Mouse (Mus musculus): ENCODE data around the gene Fam118a.
"Not testable (repeated sequence)": the region's sequence is repeated elsewhere in the genome, so short reads cannot be mapped to it uniquely, and the experiment has no call there.

Fam118a gene

DNA sequence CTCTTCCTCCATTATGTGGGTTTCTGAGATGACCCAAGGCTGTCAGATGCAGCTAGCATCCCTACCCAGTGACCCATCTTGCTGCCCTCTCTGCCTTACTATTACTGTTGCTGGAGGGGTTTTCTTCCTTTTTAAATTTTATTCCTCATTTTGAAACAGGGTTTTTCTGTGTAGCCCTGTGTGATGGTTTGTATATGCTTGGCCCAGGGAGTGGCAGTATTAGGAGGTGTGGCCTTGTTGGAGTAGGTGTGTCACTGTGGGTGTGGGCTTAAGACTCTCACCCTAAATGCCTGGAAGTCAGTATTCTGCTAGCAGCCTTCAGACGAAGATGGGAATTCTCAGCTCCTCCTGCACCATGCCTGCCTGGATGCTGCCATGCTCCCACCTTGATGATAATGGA, at the start of gene Fam118a:
TSS of gene Fam118a (plus strand) at position 301 of the 400 bp plus-strand sequence.
- DNase-seq (ENCODE audit: low spot score in 2 of 2) = not testable (repeated sequence)

DNA sequence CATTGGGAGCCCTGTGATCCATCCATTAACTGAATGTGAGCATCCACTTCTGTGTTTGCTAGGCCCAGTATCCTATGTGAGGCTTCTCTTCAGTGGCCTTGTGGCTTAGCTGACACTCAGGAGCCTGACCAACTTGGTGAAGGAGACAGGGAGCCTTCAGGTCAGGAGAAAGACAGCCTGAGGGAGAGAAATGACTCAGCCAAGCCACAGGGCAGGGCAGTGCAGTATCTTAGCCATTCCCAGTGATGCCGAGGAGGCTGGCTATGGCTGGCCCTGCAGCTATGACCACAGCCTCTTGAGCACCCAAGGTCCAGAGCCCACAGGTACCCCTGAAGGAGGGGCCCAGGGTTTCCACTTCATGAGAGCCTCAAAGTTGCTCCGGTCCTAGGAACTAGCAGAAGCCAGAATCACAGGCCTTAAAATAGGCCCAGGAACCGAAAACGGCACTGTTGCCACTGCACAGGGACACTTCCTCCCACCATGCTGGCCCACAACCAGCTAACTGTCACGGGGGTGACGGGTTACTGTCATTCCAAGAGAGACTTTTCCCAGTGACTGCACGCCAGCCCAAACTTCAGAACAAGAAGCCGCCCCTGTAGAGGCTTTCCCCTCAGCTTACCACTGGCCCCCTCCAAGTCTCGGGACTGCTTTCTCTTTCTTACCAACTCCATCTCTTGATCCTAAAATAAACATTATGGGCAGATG, 47.0 kb upstream of the Fam118a start:
- DNase-seq (ENCODE audit: low spot score in 2 of 2) = no peak

DNA sequence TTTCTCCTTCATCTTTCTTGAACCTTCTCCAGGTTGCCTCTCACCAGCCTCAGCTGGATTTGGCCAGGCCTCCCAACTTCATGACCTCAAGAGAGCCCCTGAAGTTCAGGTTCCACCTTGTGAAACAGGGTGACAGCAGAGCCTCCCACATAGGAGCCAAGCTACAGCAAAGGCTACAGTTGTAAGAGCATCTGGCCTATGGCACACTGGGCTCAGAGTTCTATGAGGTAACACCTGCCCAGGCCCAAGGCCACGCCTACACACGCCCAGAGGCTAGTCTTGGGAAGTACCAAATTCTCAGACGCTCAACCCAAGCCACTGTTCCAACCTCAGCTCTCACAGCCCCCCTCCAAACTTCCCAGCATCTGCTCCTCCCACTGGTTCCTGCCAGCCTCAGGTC, 45.9 kb upstream of the Fam118a start:
- no peak for DNase-seq (ENCODE audit: low spot score in 2 of 2)

DNA sequence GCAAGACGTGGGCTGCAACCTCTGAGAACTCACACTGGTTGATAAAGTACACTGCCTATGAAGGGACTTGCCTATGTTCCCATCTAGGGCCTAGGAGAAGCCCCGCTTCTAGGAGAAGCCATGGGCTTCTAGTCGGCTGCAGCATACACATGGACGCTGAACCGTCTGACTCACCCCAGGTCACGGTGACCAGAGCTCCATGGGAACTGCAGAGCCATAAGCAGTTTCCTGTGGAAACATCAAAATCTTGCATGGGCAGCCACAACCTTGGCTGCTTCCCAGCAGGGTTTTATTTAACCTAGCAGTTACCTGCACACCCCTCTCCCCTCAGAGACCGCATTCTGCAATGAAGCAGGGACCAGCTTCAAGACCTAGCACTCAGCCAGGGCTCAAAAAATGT, 45.0 kb upstream of the Fam118a start:
- no peak for DNase-seq (ENCODE audit: low spot score in 2 of 2)

DNA sequence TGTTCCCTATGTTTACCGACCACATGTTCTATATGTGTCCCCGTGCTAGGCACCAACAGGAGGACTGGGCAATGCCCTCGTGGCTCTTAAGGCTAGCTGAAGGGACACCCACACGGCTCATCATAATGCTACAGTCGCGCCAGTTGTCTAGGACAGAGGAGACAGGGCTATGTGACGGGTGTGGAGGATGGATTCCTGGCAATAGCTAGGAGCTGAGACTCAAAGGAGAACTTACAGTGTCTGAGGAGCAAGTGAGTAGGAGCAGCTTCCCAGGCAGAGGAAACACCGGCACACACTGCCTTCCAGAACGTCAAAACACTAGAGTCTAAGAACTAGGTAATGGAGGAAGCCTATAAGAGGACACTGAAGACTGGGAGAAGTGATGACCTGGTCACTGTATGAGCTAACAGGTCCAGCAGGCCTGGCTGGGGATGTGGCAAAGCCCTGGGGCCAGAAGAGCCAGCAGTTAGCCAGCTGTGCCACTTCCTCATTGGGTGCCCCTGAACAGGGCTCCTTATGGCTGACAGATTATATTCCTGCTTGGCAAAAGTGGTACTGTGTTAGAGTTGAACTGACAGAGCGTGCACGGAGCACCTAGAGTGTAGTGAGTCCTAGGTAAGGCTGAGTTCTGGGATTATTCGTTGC, 43.1 kb upstream of the Fam118a start:
- no peak for DNase-seq (ENCODE audit: low spot score in 2 of 2)

DNA sequence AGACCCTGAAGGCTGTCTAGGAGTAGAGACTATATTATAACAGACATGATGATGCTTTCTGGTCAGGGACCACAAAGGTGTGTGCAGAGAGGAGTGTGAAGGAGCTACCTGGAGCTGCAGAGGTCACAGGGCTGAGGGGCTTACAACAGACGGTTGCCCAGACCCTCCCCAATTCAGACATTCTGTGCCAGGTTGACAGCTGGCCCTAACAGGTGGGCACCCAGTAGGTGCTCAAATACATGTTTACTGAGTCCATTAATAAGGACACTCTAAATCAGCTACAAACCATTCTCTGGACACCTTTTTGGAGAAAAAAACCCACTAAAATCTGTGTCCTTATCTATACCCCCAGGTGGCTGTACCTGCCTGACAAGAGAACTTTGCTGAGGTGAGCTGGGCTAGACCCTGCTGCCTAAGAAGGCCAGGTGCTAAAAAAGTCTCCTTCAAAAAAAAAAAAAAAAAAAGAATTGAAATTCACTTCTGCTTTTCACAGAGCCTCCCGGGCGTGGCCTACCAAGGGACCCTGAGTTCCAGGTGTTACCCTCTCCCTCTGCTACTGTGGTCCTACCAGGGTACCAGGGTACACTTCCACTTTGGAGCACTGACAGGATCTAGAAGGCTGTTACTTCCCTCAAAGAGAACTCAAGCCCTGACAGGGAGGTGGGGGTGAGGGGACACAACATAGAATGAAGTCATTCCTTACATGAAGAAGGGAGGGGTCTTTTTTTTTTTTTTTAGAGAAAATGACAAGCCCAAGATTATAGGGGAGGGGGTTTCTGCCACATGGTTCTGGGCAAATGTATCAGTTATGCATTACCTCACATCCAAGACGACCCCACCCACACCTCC, 42.4 kb upstream of the Fam118a start:
- no peak for DNase-seq (ENCODE audit: low spot score in 2 of 2)

DNA sequence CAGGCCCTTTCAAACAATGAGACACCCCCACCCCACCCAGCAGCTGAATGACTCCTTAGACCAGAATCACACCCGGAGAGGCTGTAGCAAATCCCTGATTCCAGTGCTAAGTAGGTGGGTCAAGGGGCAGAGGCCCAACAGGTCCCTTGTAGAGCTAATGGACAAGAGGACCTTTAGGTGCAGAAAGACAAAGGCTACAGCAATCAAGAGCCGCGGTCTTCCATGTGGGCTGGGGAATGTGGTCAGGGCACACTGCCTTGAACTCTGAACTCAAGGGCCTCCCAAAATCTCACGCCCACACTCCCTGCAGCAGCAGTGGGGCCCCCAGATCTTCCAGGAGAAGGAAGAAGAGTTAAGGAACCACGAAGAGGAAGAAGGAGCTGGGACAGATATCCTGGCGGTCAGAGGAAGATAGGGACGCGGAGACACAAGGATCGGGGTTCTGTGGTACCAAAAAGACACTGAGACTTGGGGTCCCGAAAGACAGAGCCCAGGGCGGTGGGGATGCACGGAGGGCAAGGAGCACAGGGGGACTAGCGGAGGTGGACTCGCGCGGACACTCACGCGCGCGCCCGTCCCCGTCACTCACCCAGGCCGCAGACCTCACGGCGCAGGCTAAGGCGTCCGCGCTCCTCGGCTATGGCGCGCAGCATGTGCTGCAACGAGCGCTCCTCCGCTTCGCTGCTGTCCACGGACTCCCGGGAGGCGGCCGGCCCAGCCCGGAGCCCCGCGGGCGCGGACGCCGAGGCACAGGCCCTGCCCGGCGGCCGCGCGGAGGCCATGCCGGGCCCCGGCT, 41.5 kb upstream of the Fam118a start:
- DNase-seq (ENCODE audit: low spot score in 2 of 2) = peak in 1 of 2 experiments; percentile 59

DNA sequence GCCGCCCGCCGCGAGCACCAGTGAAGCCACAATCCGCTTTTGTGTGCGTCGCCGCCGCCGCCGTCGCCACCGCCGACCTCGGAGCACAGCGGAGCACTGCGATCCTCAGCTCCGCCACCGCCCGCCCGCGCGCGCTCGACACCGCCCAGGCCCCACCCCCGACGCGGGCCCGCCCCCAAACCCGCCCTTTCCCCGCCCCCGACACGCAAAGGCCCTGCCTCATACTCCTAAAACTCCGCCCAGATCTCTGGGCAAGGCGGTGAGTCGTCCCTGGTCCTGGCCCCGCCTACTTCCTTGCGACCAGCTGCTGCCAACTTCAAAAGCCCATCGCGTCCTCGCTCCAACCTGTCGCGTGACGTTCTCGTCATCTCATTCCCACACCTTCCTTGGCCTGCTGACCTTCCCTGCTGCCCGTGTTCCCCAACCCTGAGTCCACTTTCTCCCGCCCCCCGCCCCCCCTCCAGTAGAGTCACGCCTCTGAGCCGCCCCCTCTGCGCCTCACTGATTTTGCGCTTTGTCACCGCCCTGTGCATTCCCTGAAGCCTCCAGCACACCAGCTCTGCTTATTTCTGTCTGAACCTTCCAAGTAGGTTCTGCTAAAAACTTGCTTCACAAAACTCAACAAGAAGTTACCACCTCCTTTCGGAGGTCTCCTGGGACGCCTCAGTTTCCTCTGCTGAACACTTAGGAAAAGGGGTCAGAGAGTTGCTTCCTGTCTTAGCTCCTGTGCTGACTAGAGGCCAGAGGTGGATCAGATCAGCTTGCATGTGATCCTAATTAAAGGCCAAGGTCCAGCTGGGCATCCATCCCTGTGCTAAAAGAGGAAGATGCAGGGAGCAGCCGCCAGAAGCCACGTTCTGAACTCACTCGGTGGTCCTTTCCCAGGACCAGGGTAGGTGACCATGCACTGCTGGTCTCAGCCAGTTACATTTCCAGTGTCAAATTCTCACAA, 40.6 kb upstream of the Fam118a start, which contains the start of gene 5031439G07Rik:
TSS of gene 5031439G07Rik (minus strand) at position 678 of the 952 bp plus-strand sequence.
- DNase-seq (ENCODE audit: low spot score in 2 of 2) = peak; percentile 88

DNA sequence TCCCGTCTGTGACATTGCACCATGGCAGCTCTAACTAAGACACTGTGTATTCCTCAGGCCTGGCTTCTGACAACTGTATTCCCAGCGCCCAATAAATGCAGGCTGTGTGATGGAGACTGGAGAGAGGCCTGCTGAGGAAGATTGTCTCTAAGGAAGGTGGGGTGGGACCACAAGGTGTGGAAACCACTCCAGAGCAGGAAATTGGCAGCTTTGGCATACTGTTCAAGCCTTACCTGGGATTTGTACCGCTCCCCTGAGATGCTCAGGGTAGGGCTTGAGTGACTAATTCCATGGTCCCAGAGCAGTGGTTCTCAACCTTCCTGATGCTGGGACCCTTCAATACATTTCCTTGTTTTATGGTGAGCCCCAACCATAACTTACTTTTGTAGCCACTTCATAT, 39.6 kb upstream of the Fam118a start:
- DNase-seq (ENCODE audit: low spot score in 2 of 2) = no peak

DNA sequence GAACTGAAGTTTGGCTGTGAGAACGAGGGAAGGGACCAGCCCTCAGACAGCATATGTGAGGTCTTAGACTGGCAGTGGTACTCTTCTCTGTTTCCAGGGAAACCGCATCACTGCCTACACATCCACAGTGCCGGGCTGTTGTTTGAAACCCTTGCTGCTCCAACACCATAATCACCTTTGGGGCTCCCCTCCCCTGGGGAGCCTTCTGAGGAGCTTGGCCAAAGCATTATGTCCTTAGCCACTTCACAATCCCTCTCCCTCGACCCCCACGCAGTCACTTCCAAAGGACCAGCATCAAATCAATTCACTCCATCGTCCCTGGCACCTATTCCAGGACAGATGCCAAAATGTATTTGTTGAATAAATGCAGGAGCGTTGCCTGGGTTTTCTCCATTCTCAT, 39.0 kb upstream of the Fam118a start:
- no peak for DNase-seq (ENCODE audit: low spot score in 2 of 2)

DNA sequence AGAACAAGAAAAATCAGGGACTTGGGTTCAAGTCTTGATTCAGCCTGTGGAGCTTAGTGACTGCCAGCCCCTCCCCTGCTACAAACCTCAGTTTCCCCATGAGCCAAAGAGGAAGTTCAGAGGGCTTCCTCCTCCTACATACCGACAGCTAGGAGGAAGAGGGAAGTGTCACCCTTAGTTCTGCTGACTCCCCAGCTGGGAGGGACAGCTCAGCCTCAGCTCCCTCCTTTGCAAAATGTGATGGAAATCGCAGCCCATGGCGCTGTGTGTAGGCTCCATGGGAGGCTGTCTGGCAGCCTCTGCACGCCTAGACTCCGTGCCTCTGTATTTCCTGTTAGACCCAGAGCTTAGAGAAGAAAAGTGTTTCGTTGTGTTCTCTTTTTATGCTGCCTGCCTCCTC, 34.2 kb upstream of the Fam118a start:
- DNase-seq (ENCODE audit: low spot score in 2 of 2) = no peak

DNA sequence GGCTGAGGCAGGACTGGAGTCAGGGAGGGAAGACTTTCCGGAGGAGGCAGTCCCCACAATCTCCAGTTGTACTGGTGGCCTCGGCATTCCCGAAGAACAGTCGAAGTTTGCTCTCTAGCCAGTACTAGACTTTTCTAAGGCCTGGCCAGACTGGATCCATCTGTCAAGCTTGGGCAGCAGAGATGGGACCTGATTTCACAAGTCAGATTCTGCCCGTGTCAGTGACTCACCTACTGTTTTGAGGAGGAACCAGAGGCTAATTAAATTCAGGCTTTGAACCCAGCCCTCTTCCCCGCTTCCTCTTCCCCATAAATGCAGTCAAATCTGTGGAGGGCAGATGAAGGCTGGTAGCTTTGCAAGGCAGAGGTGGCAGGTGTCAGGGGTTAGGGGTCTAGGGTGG, 33.7 kb upstream of the Fam118a start:
- no peak for DNase-seq (ENCODE audit: low spot score in 2 of 2)

DNA sequence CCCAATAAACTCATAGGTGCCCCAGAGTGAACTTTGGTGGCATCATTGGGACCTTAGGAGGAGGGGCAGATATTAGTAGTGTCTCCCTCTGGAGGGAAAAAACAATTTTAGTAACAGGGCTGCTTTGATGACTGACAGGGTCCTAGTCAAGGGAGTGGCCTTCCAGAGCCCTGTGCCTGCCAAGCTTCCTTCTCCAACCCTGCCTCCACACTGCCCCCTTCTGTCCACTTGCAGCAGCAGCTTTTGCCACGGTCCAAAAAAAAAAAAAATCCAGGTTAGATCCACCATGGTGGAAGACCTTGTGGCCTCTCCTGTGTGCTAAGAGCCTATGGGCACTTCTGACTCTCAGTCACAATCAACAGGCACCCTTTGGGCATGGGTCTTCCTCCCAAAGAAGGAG, 32.8 kb upstream of the Fam118a start:
- DNase-seq (ENCODE audit: low spot score in 2 of 2) = no peak

DNA sequence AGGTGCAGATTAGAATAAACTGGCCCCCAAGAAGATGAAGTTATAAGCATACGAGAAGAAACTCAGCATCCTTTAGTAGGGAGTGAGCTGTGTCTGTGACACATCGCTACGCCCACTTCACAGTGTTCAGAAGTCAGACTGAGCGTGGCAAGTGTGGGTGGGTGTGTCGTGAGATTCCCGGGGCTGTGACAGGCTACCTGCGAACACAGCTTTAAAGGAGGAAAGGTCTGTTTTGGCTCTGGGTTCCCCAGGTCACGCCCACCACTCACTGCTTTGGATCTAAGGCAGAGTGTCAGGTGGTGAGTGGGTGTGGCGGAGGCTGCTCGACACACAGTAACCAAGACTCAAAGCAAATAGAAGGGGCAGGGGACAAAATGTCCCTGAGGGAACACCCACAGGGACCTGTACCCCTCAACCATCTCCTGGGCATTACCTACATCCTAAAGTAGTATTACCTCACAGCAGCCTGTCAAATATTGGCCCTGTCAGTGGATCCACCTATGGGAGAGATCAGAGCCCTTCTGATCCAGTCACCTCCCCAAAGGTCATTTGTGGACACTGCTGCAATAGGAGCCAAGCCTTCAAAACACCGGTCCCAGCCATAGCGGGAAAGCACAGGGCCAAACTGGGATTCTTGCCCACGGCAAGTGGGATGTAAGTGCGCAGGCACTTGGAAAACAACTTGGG, 30.8 kb upstream of the Fam118a start:
- DNase-seq (ENCODE audit: low spot score in 2 of 2) = peak in 1 of 2 experiments; percentile 66

DNA sequence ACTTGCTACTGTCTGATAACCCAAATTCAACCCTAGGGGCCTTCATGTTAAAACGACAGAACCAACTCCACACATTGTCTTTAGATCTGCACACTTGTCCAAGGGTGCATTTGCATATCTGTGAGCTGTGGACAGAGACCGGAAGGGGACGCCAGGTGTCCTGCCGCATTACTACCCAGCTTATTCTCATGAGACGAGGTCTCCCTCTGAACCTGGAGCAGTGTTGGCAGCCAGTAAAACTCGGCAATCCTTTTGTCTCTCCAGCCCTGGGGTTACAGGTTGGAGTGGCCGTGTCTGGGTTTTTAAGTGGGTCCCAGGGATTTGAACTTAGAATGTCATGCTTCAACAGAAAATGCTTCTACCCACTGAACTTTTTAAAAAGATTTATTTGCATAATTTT, 28.8 kb upstream of the Fam118a start:
- no peak for DNase-seq (ENCODE audit: low spot score in 2 of 2)

DNA sequence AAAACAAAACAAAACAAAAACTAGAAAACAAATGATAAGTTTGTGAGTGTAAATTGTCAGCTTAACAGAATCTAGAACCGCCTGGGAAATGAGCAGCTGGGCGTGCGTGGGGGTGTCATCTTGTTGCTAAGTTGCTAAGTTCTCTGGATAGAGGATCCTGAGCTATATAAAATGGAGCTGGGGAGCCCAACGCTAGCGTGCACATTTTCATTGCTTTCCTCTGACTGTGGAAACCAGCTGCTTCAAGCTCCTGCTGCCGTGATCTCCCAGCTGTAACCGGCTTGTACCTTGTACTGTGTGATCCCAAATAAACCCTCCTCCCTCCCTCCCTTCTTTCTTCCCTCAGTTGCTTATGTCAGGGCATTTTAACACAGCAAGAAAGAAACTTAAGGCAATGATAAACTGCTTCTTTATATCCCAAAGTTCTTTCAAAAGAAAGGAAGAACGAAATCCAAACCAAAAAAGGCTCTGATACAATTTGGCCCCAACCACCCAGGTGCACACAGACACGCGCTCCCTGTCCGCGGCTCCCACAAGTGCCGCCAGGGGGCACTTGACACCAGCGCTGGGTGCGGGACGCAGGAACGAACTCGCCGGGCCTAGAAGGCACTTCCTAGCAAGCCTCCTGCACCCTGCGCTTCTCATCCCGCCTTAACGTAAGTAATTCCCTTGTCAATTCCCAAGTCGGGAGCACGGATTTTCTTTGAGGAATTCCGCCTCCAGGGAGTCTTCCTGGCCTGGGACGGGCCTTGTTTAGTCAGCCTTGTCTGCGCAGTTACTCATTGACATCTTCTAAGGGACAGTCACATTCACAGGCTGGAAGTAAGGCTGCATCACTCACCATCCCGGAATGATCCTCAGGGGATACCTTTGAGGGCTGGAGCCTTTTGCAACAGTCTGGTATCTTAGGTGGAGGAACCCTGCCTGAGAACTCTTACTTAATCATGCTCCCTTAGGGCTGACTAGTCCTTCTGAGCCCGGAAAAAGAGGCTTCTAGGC, 27.5 kb upstream of the Fam118a start:
- DNase-seq (ENCODE audit: low spot score in 2 of 2) = peak in 1 of 2 experiments; percentile 76

DNA sequence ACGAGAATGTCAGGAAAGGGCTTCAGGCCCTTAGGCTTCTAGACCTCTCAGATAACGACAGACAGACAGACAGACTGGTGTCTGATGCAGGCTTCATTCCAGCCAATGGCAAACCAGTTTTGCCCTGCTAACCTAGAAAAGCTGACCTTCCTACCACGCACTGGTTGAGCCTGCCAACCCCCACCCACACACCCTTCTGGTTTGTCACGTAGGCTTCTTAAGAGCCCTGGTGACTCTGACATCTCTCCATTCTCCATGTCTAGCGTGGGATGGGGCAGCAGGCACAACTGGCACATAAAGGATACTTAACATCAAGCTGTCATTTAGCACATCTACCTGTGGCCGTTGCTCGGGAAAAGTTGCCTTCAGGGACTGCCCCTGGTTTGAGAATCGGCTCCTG, 19.1 kb upstream of the Fam118a start:
- no peak for DNase-seq (ENCODE audit: low spot score in 2 of 2)

DNA sequence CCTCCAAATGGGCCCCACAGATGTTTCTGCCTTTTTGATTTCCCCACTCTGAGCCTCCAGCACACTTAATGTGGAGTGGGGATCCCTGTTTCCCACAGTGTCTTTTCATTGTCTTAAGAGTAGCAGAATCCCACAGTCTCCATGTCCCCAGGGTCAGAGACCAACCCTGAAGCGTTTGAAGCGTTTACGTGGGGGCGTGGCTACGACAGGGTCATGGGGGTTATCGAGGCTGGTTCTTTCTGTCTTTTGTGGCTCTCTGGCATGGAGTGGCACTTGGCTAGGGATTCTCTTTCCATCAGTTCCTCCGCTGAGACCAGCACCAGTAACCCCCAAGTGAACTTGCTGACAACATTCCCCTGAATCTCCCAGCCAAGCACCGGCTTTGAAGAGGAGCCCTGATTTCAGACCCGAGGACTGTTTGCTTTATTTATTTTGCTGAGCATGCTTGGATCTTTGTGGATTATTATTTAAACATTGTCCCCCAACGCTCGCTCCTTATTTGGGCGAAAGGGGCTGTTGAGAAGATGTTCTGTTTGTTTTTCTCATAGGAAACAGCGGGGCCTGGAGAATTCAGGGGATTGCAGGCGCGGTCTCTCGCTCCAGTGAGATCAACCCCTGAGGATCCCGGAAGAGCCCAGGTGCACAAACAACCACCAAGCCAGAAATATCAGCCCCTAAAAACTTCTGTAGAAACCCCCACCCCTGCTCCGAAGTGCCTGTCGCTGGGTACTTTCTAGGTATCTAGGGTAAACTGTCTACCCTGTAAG, 16.7 kb upstream of the Fam118a start:
- DNase-seq (ENCODE audit: low spot score in 2 of 2) = no peak

All from frontal cortex, postnatal 10 days (tissue).